Mouse (Mus musculus) myocyte (in vitro differentiated cells): ENCODE results near the gene Pwwp2b. TPM values are rescaled to one million over a fixed set of nuclear protein-coding genes. Genes with fewer than 3 reads are reported as not detected.
A peak's percentile ranks its signal among the peaks of the same experiment; 100 is the strongest.

ENCODE experiments used
- H3K27me3 ChIP-seq: one replicate; pipeline ENCODE4 v1.6.1; 2011; ENCODE audit not compliant: control insufficient read depth, insufficient read depth, insufficient read length
- H3K36me3 ChIP-seq: one replicate; pipeline ENCODE4 v1.6.1; 2011; ENCODE audit not compliant: control insufficient read depth, insufficient read depth
- H3K4me2 ChIP-seq: one replicate; pipeline ENCODE4 v1.6.1; 2011; ENCODE audit warnings: low read depth, control low read depth
- H3K4me3 ChIP-seq: one replicate; pipeline ENCODE4 v1.5.1; 2011; ENCODE audit warnings: mild to moderate bottlenecking, control low read depth, moderate library complexity
- H3K79me2 ChIP-seq: one replicate; pipeline ENCODE4 v1.6.1; 2011; ENCODE audit not compliant: control insufficient read depth, insufficient read depth
- H3ac ChIP-seq: one replicate; pipeline ENCODE4 v1.6.1; 2011; ENCODE audit not compliant: control insufficient read depth, insufficient read length
- CEBPB ChIP-seq: IDR thresholded peaks from 2 replicates; pipeline ENCODE4 v1.6.1; 2011; ENCODE audit warnings: mild to moderate bottlenecking, moderate library complexity; ENCODE audit not compliant: poor library complexity, insufficient read depth, severe bottlenecking
- E2F4 ChIP-seq: IDR thresholded peaks from one replicate; pipeline ENCODE4 v1.6.1; 2011; ENCODE audit warnings: mild to moderate bottlenecking, control low read depth, moderate library complexity; ENCODE audit not compliant: insufficient read depth
- MAX ChIP-seq: IDR thresholded peaks from one replicate; pipeline ENCODE4 v1.6.1; 2011; ENCODE audit warnings: low read depth, mild to moderate bottlenecking, control low read depth
- MYOD1 ChIP-seq, 3 experiments: IDR thresholded peaks; one replicate each; pipeline ENCODE4 v1.6.1; 2011; ENCODE audit warnings: control low read depth in 2 of 3, low read depth in 2 of 3, mild to moderate bottlenecking in 2 of 3, moderate library complexity in 1 of 3; ENCODE audit not compliant: insufficient read length in 2 of 3, control insufficient read depth in 1 of 3
- MYOG ChIP-seq, 3 experiments: IDR thresholded peaks; one replicate each; pipeline ENCODE4 v1.6.1; 2011; ENCODE audit warnings: control low read depth in 2 of 3, low read depth in 2 of 3, mild to moderate bottlenecking in 2 of 3; ENCODE audit not compliant: insufficient read length in 2 of 3, control insufficient read depth in 1 of 3, insufficient read depth in 1 of 3
- POLR2A ChIP-seq: IDR thresholded peaks from one replicate; pipeline ENCODE4 v1.6.1; 2011; ENCODE audit warnings: low read depth, mild to moderate bottlenecking, control low read depth, moderate library complexity; ENCODE audit not compliant: insufficient read length
- POLR2AphosphoS2 ChIP-seq: IDR thresholded peaks from one replicate; pipeline ENCODE4 v1.6.1; 2011; ENCODE audit warnings: low read depth, control low read depth; ENCODE audit not compliant: insufficient read length
- REST ChIP-seq: IDR thresholded peaks from one replicate; pipeline ENCODE4 v1.6.1; 2011; ENCODE audit warnings: mild to moderate bottlenecking, control low read depth, moderate library complexity; ENCODE audit not compliant: insufficient read depth, insufficient read length
- SRF ChIP-seq: IDR thresholded peaks from one replicate; pipeline ENCODE4 v1.6.1; 2011; ENCODE audit warnings: low read depth; ENCODE audit not compliant: control insufficient read depth, insufficient read length
- TCF12 ChIP-seq: IDR thresholded peaks from one replicate; pipeline ENCODE4 v1.6.1; 2011; ENCODE audit warnings: mild to moderate bottlenecking, control low read depth; ENCODE audit not compliant: poor library complexity, insufficient read depth, severe bottlenecking
- TCF3 ChIP-seq: IDR thresholded peaks from one replicate; pipeline ENCODE4 v1.6.1; 2011; ENCODE audit warnings: low read depth, control low read depth; ENCODE audit not compliant: insufficient read length
- USF1 ChIP-seq: IDR thresholded peaks from one replicate; pipeline ENCODE4 v1.6.1; 2011; ENCODE audit warnings: low read depth, mild to moderate bottlenecking, control low read depth, moderate library complexity
- polyA plus RNA-seq: library from polyadenylated mRNA; unstranded; fragments of >200 nt; fragmentation: generic; extraction: Trizol; gene quantifications from one replicate; pipeline ENCODE4 v1.2.1, GENCODE M21; 2012; ENCODE audit warnings: missing spikeins

Gene Pwwp2b
- polyA plus RNA-seq, 1 experiment, result 9.6 TPM

GRCm38 (mm10) chr7:139229837-139230236 is 18.4 kb upstream of the Pwwp2b start:
- H3K4me2 ChIP-seq, result no peak overlapping the region
- H3K36me3 ChIP-seq, result no peaks in the 10 kb centered on the region
- no peak overlapping the region for H3ac ChIP-seq
- H3K79me2 ChIP-seq, result no peaks in the 10 kb centered on the region
- TF ChIP-seq CEBPB (no peak), REST (no peak), POLR2AphosphoS2 (no peak), SRF (no peak), USF1 (no peak), MYOD1 (IDR thresholded peaks at IDR 0.05; ENCODE audit: control insufficient read depth in 1 of 3, insufficient read length in 2 of 3, low read depth in 2 of 3) (no peak), MAX (no peak), POLR2A (no peak), TCF12 (no peak), E2F4 (no peak), TCF3 (no peak), MYOG (IDR thresholded peaks at IDR 0.05; ENCODE audit: control insufficient read depth in 1 of 3, insufficient read depth in 1 of 3, insufficient read length in 2 of 3, low read depth in 2 of 3) (no peak)
- no peak overlapping the region for H3K4me3 ChIP-seq
- no peaks in the 10 kb centered on the region for H3K27me3 ChIP-seq

DNA sequence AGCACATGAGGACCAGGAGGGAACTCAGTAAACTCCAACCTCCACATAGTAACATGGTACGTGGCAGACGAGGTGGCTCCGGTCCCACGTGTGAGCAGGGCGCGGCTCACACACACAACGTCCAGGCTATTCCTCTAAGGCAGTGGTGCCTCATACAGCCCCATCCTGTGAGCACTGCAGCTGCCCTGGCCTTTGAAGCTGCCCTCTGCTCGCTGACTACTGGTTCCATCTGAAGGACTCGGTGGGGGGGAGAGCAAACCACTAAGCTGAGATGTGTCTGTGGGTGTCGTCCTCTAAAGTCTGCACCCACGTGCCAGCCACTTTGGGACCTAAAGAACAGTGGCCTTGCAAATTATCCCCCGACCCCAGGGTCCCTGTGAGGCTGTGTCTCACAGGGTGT is 18.0 kb upstream of the Pwwp2b start:
- no peak overlapping the region for H3K4me2 ChIP-seq
- no peaks in the 10 kb centered on the region for H3K79me2 ChIP-seq
- no peak overlapping the region for H3K4me3 ChIP-seq
- H3ac ChIP-seq, result no peak overlapping the region
- no peaks in the 10 kb centered on the region for H3K27me3 ChIP-seq
- no peaks in the 10 kb centered on the region for H3K36me3 ChIP-seq
- TF ChIP-seq USF1 (no peak), POLR2A (no peak), TCF12 (no peak), MAX (no peak), CEBPB (no peak), MYOD1 (IDR thresholded peaks at IDR 0.05; ENCODE audit: control insufficient read depth in 1 of 3, insufficient read length in 2 of 3, low read depth in 2 of 3) (no peak), SRF (no peak), REST (no peak), POLR2AphosphoS2 (no peak), TCF3 (no peak), E2F4 (no peak)

DNA sequence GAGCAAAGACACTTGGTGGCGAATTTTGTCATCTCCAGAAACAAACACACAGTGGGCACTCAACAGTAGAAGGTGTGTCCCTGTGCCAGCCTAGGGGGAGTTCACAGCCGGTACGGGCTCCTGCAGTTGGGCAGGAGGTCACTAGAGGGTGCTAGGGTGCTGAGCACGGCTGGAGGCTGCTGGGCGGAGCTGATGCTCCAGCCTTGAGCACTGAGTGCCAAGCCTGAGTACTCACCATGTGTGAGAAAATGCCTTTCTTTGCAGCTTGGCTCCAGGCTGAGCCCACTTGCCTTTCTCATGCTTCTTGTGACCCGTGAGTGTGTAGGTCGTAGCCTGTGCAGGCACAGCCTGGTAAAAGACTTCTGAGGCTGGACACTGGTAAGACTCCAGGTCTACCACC is 14.6 kb upstream of the Pwwp2b start:
- TF ChIP-seq USF1 (no peak), MYOG (IDR thresholded peaks at IDR 0.05; ENCODE audit: control insufficient read depth in 1 of 3, insufficient read depth in 1 of 3, insufficient read length in 2 of 3, low read depth in 2 of 3) (peak in 1 of 3 experiments; percentile 60), POLR2A (peak; percentile 70), MYOD1 (IDR thresholded peaks at IDR 0.05; ENCODE audit: control insufficient read depth in 1 of 3, insufficient read length in 2 of 3, low read depth in 2 of 3) (peak in 1 of 3 experiments; percentile 37), TCF3 (no peak), SRF (no peak), MAX (no peak), POLR2AphosphoS2 (peak; percentile 51), CEBPB (no peak), E2F4 (no peak), TCF12 (no peak), REST (no peak)

GRCm38 (mm10) chr7:139234426-139235188 is 13.7 kb upstream of the Pwwp2b start:
- Histone ChIP-seq H3K36me3 (no peaks in the 10 kb centered on the region), H3K79me2 (no peaks in the 10 kb centered on the region), H3K4me2 (peak overlapping the region; percentile 70), H3K4me3 (peak overlapping the region; percentile 10), H3K27me3 (no peaks in the 10 kb centered on the region), H3ac (no peak overlapping the region)
- peak in 1 of 3 experiments; percentile 39 for TF ChIP-seq MYOD1 (IDR thresholded peaks at IDR 0.05; ENCODE audit: control insufficient read depth in 1 of 3, insufficient read length in 2 of 3, low read depth in 2 of 3)
- peak; percentile 68 for TF ChIP-seq USF1
- TF ChIP-seq CEBPB, result no peak
- no peak for TF ChIP-seq REST
- peak in 1 of 3 experiments; percentile 52 for TF ChIP-seq MYOG (IDR thresholded peaks at IDR 0.05; ENCODE audit: control insufficient read depth in 1 of 3, insufficient read depth in 1 of 3, insufficient read length in 2 of 3, low read depth in 2 of 3)
- TF ChIP-seq E2F4, result no peak

More for the DNA sequence above, 14.6 kb upstream of the Pwwp2b start:
- no peaks in the 10 kb centered on the region for H3K79me2 ChIP-seq
- H3K4me2 ChIP-seq, result peak overlapping the region; percentile 81
- H3K36me3 ChIP-seq, result no peaks in the 10 kb centered on the region
- peak overlapping the region; percentile 10 for H3K4me3 ChIP-seq
- no peaks in the 10 kb centered on the region for H3K27me3 ChIP-seq
- no peak overlapping the region for H3ac ChIP-seq

- TF ChIP-seq USF1 (no peak), MYOG (IDR thresholded peaks at IDR 0.05; ENCODE audit: control insufficient read depth in 1 of 3, insufficient read depth in 1 of 3, insufficient read length in 2 of 3, low read depth in 2 of 3) (no peak), TCF3 (no peak), MYOD1 (IDR thresholded peaks at IDR 0.05; ENCODE audit: control insufficient read depth in 1 of 3, insufficient read length in 2 of 3, low read depth in 2 of 3) (no peak), TCF12 (no peak), CEBPB (no peak), POLR2AphosphoS2 (no peak), E2F4 (no peak), MAX (no peak), REST (no peak), SRF (no peak), POLR2A (no peak)
- Histone ChIP-seq H3K79me2 (no peaks in the 10 kb centered on the region), H3K27me3 (no peaks in the 10 kb centered on the region), H3K36me3 (no peaks in the 10 kb centered on the region), H3K4me2 (no peak overlapping the region), H3K4me3 (no peak overlapping the region), H3ac (no peak overlapping the region)
These were observed 12.5 kb upstream of the Pwwp2b start for GRCm38 (mm10) chr7:139235651-139236358.
